Mouse (Mus musculus) hindbrain, postnatal 0 days (tissue): Measurements from ENCODE around the gene Vdr. TPM values are rescaled to one million over a fixed set of nuclear protein-coding genes. Genes with fewer than 3 reads are reported as not detected.

Source experiments
- ATAC-seq: fragments of 200-750 bp; cut with Nextera tagmentation; 2 replicates; pipeline ENCODE4 v1.8.0; 2017; ENCODE audit warnings: mild to moderate bottlenecking, moderate TSS enrichment, moderate library complexity
- DNase-seq: peaks from one replicate; pipeline ENCODE4 v3.0.0-alpha.2; 2015; ENCODE audit warnings: low spot score
- H3K27ac ChIP-seq: fragments of 300-500 bp; sonication (generic); 2 replicates; pipeline ENCODE4 v1.5.1; 2014; ENCODE audit warnings: mild to moderate bottlenecking
- H3K27me3 ChIP-seq: fragments of 300-500 bp; sonication (generic); 2 replicates; pipeline ENCODE4 v1.6.1; 2014; ENCODE audit warnings: low read length, mixed read lengths; ENCODE audit not compliant: insufficient read depth
- H3K36me3 ChIP-seq: fragments of 300-500 bp; sonication (generic); 2 replicates; pipeline ENCODE4 v1.6.1; 2014; ENCODE audit warnings: low read length, mixed read lengths; ENCODE audit not compliant: insufficient read depth
- H3K4me1 ChIP-seq: fragments of 300-500 bp; sonication (generic); 2 replicates; pipeline ENCODE4 v1.6.1; 2014; ENCODE audit warnings: antibody characterized with exemption, low read length, mixed read lengths; ENCODE audit not compliant: insufficient read depth
- H3K4me2 ChIP-seq: fragments of 300-500 bp; sonication (generic); 2 replicates; pipeline ENCODE4 v1.6.1; 2014; ENCODE audit warnings: low read depth, mild to moderate bottlenecking, low read length, moderate library complexity, mixed read lengths
- H3K4me3 ChIP-seq: fragments of 300-500 bp; sonication (generic); 2 replicates; pipeline ENCODE4 v1.5.1; 2014; ENCODE audit warnings: low read length
- H3K9ac ChIP-seq: fragments of 300-500 bp; sonication (generic); replicated peaks from 2 replicates; pipeline ENCODE4 v1.6.1; 2014; ENCODE audit warnings: mild to moderate bottlenecking, low read length, moderate library complexity, mixed read lengths
- H3K9me3 ChIP-seq: fragments of 300-500 bp; sonication (generic); 2 replicates; pipeline ENCODE4 v1.6.1; 2016; ENCODE audit warnings: low read length, mixed read lengths
- CTCF ChIP-seq: IDR thresholded peaks from 2 replicates; pipeline ENCODE4 v1.5.1; 2016; ENCODE audit warnings: antibody characterized with exemption, control low read depth, low read depth
- WGBS: fragments of 180-500 bp; shearing (Covaris S2); extraction: QIAGEN DNeasy Blood & Tissue Kit; methylation state at CpG from one replicate; pipeline ENCODE4 v1.1.7; 2014; 5-methylcytosine and 5-hydroxymethylcytosine counted together
- polyA plus RNA-seq: library from polyadenylated mRNA; unstranded; fragments of >200 nt; fragmentation: Nextera tagmentation; extraction: Ambion mirVana; gene quantifications from 2 replicates; pipeline ENCODE4 v1.2.1, GENCODE M21; 2015
- total RNA-seq: library from RNA; depleted of rRNA; stranded (reverse); fragments of >200 nt; gene quantifications from 2 replicates; pipeline ENCODE4 v1.2.3, GENCODE M21; 2014

The Vdr gene
- total and polyA plus RNA-seq, 2 experiments from 2014 or later = 0.26 to 0.76 TPM

DNA sequence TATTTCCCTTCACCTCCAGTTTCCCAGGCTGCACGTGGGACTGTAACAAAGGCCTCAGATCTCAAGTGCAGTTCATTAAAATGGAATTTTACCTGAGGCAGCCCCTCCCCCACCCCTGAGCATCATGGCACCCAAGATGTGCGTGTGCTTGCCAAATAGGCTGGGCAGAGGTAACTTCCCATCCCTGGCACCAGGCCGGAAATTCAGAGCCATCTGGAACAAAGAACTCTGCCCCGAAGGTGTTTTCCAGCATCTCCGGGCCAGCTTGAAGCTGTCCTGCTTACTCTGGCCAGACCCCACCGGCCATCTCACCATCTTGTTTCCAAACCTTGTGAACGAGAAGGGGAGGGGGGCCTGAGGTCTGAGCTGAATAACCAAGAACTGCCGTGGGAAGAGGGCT is 10.7 kb downstream of the Vdr start:
- peak; percentile 27 for DNase-seq
- 57% methylated on average over 8 of the region's 8 CpGs for WGBS

DNA sequence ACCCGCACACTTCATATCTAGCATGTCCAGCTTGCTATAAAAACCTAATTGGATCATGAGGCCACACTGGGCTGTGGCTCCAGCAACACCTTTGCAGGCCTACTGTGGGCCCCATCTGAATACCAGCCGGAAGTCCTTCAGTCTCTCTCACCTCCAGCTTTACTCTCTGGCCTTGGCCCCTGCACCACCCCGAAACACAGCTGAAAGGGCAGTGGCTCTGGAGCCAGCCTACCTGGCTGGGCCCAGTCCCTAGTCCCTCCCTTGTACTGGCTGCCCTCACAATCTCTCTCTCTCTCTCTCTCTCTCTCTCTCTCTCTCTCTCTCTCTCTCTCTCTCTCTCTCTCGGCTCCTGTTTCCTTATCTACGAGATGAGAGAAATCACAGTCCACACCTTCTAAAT is 11.6 kb downstream of the Vdr start:
- H3K27ac ChIP-seq = no peak overlapping the region
- no peaks in the 10 kb centered on the region for H3K9me3 ChIP-seq
- no peak overlapping the region for H3K4me2 ChIP-seq
- no peak for TF ChIP-seq CTCF
- ATAC-seq (no peak), DNase-seq (no peak)
- no peak overlapping the region for H3K9ac ChIP-seq
- no peaks in the 10 kb centered on the region for H3K36me3 ChIP-seq
- WGBS = 91% methylated on average over 5 of the region's 5 CpGs
- no peak overlapping the region for H3K4me3 ChIP-seq
- H3K27me3 ChIP-seq = no peaks in the 10 kb centered on the region
- H3K4me1 ChIP-seq = peaks cover 3% of the 10 kb centered on the region

More for the DNA sequence above, 10.7 kb downstream of the Vdr start:
- ATAC-seq = no peak
- no peak overlapping the region for H3K4me2 ChIP-seq
- peaks cover 3% of the 10 kb centered on the region for H3K4me1 ChIP-seq
- no peak overlapping the region for H3K4me3 ChIP-seq
- no peaks in the 10 kb centered on the region for H3K27me3 ChIP-seq
- TF ChIP-seq CTCF = no peak
- H3K27ac ChIP-seq = no peak overlapping the region
- no peaks in the 10 kb centered on the region for H3K9me3 ChIP-seq
- H3K36me3 ChIP-seq = no peaks in the 10 kb centered on the region
- no peak overlapping the region for H3K9ac ChIP-seq

DNA sequence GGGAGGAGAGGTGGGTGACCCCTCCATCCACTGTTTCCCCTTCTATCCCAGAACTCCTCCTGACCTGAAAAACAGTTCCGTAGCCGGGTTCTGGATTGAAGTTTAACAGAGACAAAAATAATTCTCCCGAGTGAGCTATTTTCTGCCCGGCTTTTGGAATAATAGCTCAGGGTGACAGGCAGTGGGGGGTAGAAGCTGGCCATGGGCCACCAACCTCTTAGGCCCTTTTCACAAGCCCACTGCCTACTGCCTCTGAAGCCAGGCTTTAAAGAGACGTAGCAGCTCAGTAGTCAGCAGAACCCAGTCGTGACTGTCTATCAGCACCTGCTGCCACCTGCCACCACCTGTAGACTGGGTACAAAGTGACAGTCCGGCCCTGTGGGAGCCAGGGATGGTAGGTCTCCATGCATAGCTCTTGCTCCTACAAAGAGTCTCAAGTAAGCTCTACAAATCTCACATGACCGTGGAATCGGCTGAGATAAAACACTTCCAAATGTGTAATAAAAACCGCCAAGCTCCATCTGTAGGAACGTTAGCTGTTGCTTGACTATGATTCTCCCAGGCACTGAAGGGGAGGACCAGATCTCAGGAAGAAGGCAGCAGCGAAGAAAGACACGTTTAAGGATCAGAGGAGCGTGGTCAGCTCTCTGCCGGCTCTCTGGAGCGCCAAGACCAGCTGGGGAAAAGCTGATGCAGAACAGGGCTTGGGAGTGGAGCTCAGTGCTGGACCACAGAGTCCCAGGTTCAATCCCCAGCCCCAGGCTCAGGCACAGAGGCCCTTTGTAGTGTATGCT is 13.4 kb downstream of the Vdr start:
- ATAC-seq = no peak
- Histone ChIP-seq H3K4me2 (no peak overlapping the region), H3K4me3 (no peak overlapping the region), H3K9me3 (no peaks in the 10 kb centered on the region), H3K36me3 (no peaks in the 10 kb centered on the region), H3K4me1 (peaks cover 3% of the 10 kb centered on the region), H3K27ac (no peak overlapping the region), H3K27me3 (no peaks in the 10 kb centered on the region), H3K9ac (no peak overlapping the region)
- no peak for DNase-seq
- 65% methylated on average over 16 of the region's 16 CpGs for WGBS
- TF ChIP-seq CTCF = no peak

DNA sequence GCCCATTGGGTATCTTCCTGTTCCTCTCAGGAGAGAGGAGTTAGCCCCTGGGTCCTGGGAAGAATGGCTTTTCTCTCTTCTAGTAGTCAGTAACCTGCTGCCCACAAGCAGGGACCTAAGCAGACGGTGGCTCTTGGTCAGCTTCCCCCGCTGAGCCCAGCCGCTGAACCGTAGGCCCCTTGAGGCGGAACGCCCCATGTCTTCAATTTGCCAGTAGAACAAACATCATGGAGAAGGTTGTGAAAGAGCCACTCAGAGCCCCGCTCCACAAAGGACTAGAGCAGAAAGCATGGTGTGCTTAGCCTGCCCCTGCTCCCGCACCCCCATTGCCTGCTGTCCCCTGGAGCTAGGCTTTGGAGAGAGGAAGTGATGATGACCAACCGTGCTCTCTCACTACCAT is 14.1 kb downstream of the Vdr start:
- no peaks in the 10 kb centered on the region for H3K27me3 ChIP-seq
- H3K4me1 ChIP-seq = peaks cover 3% of the 10 kb centered on the region
- WGBS = 77% methylated on average over 9 of the region's 9 CpGs
- H3K4me2 ChIP-seq = no peak overlapping the region
- no peak overlapping the region for H3K9ac ChIP-seq
- DNase-seq = no peak
- H3K4me3 ChIP-seq = no peak overlapping the region
- H3K36me3 ChIP-seq = no peaks in the 10 kb centered on the region
- no peaks in the 10 kb centered on the region for H3K9me3 ChIP-seq
- no peak overlapping the region for H3K27ac ChIP-seq
- no peak for TF ChIP-seq CTCF
- no peak for ATAC-seq

DNA sequence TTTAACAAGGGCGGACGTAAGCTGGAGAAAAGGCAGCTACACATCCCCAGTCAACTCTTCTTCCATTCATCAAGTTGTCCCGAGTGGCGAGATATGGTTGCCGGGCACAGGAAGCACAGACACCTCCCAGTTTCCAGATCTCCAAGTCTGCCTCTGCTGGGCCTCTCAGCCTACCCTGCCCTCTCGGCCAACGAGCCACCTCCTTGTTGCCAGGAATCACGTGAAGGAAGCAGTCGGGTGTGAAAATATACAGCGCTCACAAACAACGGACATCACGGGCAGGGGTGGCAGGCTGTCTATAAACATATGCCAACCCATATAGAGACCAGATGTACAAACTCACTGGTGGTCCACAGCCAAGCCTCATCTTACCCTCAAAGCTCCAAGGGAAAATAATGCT is 14.6 kb downstream of the Vdr start:
- Histone ChIP-seq H3K27ac (no peak overlapping the region), H3K9ac (no peak overlapping the region), H3K27me3 (no peaks in the 10 kb centered on the region), H3K4me2 (no peak overlapping the region), H3K9me3 (no peaks in the 10 kb centered on the region), H3K36me3 (no peaks in the 10 kb centered on the region), H3K4me1 (peaks cover 3% of the 10 kb centered on the region), H3K4me3 (no peak overlapping the region)
- TF ChIP-seq CTCF = no peak
- 42% methylated on average over 12 of the region's 12 CpGs for WGBS
- peak; percentile 10 for DNase-seq
- ATAC-seq = no peak

DNA sequence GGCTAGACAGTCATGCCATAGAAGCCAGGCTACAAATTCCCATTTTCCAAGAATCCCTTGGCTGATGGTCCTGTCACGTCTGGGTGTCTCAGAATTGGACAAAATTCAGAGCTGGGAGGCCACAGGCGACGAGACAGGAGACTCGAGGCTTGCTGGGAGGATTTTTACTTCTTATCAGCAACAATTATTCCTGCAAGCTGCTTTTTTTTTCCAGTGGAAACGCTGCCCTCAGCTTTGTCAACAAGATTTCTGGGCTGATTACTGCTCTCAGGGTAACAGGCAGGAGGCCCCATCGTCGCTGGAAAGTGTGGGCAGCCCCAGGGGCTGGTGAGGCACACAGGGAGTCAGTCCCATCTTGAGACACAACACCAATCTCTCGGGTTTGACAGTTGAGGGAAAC is 17.9 kb downstream of the Vdr start:
- Histone ChIP-seq H3K4me2 (no peak overlapping the region), H3K36me3 (no peaks in the 10 kb centered on the region), H3K4me1 (peaks cover 3% of the 10 kb centered on the region), H3K27ac (no peak overlapping the region), H3K4me3 (no peak overlapping the region), H3K9ac (no peak overlapping the region), H3K9me3 (no peaks in the 10 kb centered on the region), H3K27me3 (no peaks in the 10 kb centered on the region)
- ATAC-seq = no peak
- WGBS = 65% methylated on average over 8 of the region's 8 CpGs
- no peak for DNase-seq
- TF ChIP-seq CTCF = no peak

DNA sequence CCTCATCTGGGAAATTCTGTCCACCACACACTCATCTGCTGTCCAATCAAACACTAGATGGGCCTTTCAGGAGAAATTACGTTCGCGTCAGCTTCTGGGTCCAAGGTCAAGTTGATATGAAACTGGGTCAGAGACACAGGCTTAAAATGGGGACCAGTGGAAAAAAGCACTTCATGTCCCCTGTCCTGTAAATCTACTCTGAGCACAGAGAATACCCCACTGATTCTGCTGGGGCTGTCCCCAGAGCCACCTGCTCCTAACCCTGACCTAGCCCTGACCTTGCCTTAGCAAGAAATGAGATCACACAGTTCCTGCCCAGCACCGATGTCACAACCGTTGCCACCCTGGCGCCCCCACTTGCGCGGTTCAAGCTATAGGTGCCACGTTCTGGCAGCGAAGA is 20.0 kb downstream of the Vdr start:
- 86% methylated on average over 10 of the region's 10 CpGs for WGBS
- no peak overlapping the region for H3K4me3 ChIP-seq

More for the DNA sequence above, 20.0 kb downstream of the Vdr start:
- Histone ChIP-seq H3K27ac (no peak overlapping the region), H3K9ac (no peak overlapping the region), H3K36me3 (no peaks in the 10 kb centered on the region), H3K4me1 (no peaks in the 10 kb centered on the region; the same call in 1 of the 2 replicates), H3K27me3 (no peaks in the 10 kb centered on the region), H3K9me3 (no peaks in the 10 kb centered on the region), H3K4me2 (no peak overlapping the region)
- ATAC-seq (no peak), DNase-seq (no peak)
- no peak for TF ChIP-seq CTCF
